Mouse (Mus musculus): ENCODE measurements around the gene Gm11239.
"Not testable (repeated sequence)": the region's sequence is repeated elsewhere in the genome, so short reads cannot be mapped to it uniquely, and the experiment has no call there.

Gene Gm11239

GRCm38 (mm10) chr4:73668054-73668453 is at the start of gene Gm11239:
Gene Gm11239 (plus strand): TSS chr4:73668354.
- not testable (repeated sequence) for DNase-seq (ENCODE audit: low spot score in 2 of 2)

- DNase-seq (ENCODE audit: low spot score in 2 of 2), result not testable (repeated sequence)
These were observed 45.5 kb upstream of the Gm11239 start, which contains the start of gene Gm11237 for GRCm38 (mm10) chr4:73622684-73623083. Gene Gm11237 (plus strand): TSS chr4:73622984.

GRCm38 (mm10) chr4:73637821-73638220 is 30.3 kb upstream of the Gm11239 start, which contains the start of gene Gm11236:
Gene Gm11236 (plus strand): TSS chr4:73638121.
- DNase-seq (ENCODE audit: low spot score in 2 of 2), result not testable (repeated sequence)

- not testable (repeated sequence) for DNase-seq (ENCODE audit: low spot score in 2 of 2)
These were observed 6.3 kb upstream of the Gm11239 start for GRCm38 (mm10) chr4:73661864-73662263.

- DNase-seq (ENCODE audit: low spot score in 2 of 2), result not testable (repeated sequence)
These were observed 15.1 kb downstream of the Gm11239 start, which contains the start of gene Gm428 for GRCm38 (mm10) chr4:73683216-73683615. Gene Gm428 (plus strand): TSS chr4:73683516.

- DNase-seq (ENCODE audit: low spot score in 2 of 2), result no peak
These were observed 50.6 kb downstream of the Gm11239 start for GRCm38 (mm10) chr4:73718761-73719160.

GRCm38 (mm10) chr4:73719819-73720218 is 51.7 kb downstream of the Gm11239 start:
- no peak for DNase-seq (ENCODE audit: low spot score in 2 of 2)

Data from right cerebral cortex, postnatal 10 days (tissue).